Mouse (Mus musculus): ENCODE measurements around the gene Themis2. TPM values are rescaled to one million over a fixed set of nuclear protein-coding genes. Genes with fewer than 3 reads are reported as not detected.
"Not testable (repeated sequence)": the region's sequence is repeated elsewhere in the genome, so short reads cannot be mapped to it uniquely, and the experiment has no call there.

The Themis2 gene
- polyA plus RNA-seq, 1 experiment from 2014 or later: 0.87 TPM

GRCm38 (mm10) chr4:132803212-132803611 lies 7.0 kb upstream of the Themis2 start:
- no peak for DNase-seq (ENCODE audit: low spot score)
- Histone ChIP-seq H3K4me3 (ENCODE audit: low read depth, low read length) (no peak overlapping the region), H3K9ac (ENCODE audit: low read length) (no peak overlapping the region), H3K27me3 (ENCODE audit: control insufficient read depth, insufficient read depth, low read length) (no peaks in the 10 kb centered on the region), H3K4me2 (ENCODE audit: low read depth, low read length, severe bottlenecking) (no peak overlapping the region), H3K9me3 (ENCODE audit: control insufficient read depth, low read length) (no peaks in the 10 kb centered on the region), H3K36me3 (ENCODE audit: control insufficient read depth, insufficient read depth, low read length) (no peaks in the 10 kb centered on the region), H3K4me1 (replicated peaks; ENCODE audit: control insufficient read depth, insufficient read depth, low read length) (no peaks in the 10 kb centered on the region), H3K27ac (ENCODE audit: low read depth, low read length) (no peak overlapping the region)
- no peak for ATAC-seq (replicated peaks; ENCODE audit: low FRiP score)
- 93% methylated on average over 5 of the region's 5 CpGs for WGBS

DNA sequence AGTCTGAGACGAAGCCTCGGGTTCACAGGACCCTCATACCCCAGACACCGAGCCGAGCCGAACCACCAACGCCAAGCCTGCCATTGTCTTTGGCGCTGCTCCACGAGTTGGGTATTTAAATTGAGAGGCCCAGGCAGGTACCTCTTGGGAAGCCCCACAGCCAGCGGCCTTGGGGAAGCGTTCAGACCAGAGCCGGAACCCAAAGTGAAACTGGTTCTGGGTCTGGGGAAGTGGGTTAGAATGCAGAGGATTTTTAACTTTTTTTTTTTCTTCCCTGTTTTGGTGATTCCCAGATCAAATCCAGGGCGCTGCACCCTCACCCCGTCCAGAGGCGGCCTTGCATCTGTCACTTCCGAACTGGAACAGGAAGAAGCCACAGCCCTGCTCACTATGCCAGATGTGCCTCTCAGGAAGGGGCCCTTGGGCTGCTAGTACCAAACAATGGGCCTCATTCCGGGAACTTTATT lies 6.0 kb upstream of the Themis2 start:
- Histone ChIP-seq H3K27me3 (ENCODE audit: control insufficient read depth, insufficient read depth, low read length) (no peaks in the 10 kb centered on the region), H3K4me3 (ENCODE audit: low read depth, low read length) (no peak overlapping the region), H3K36me3 (ENCODE audit: control insufficient read depth, insufficient read depth, low read length) (no peaks in the 10 kb centered on the region), H3K9ac (ENCODE audit: low read length) (no peak overlapping the region), H3K9me3 (ENCODE audit: control insufficient read depth, low read length) (no peaks in the 10 kb centered on the region), H3K27ac (ENCODE audit: low read depth, low read length) (no peak overlapping the region), H3K4me2 (ENCODE audit: low read depth, low read length, severe bottlenecking) (no peak overlapping the region), H3K4me1 (replicated peaks; ENCODE audit: control insufficient read depth, insufficient read depth, low read length) (no peaks in the 10 kb centered on the region)
- DNase-seq (ENCODE audit: low spot score) (no peak), ATAC-seq (replicated peaks; ENCODE audit: low FRiP score) (no peak)
- 72% methylated on average over 16 of the region's 16 CpGs for WGBS

- Histone ChIP-seq H3K27ac (ENCODE audit: low read depth, low read length) (no peak overlapping the region), H3K36me3 (ENCODE audit: control insufficient read depth, insufficient read depth, low read length) (no peaks in the 10 kb centered on the region), H3K27me3 (ENCODE audit: control insufficient read depth, insufficient read depth, low read length) (no peaks in the 10 kb centered on the region), H3K9ac (ENCODE audit: low read length) (no peak overlapping the region), H3K4me1 (replicated peaks; ENCODE audit: control insufficient read depth, insufficient read depth, low read length) (no peaks in the 10 kb centered on the region), H3K9me3 (ENCODE audit: control insufficient read depth, low read length) (no peaks in the 10 kb centered on the region), H3K4me3 (ENCODE audit: low read depth, low read length) (no peak overlapping the region), H3K4me2 (ENCODE audit: low read depth, low read length, severe bottlenecking) (no peak overlapping the region)
- DNase-seq (ENCODE audit: low spot score) (no peak), ATAC-seq (replicated peaks; ENCODE audit: low FRiP score) (no peak)
- WGBS: 89% methylated on average over 18 of the region's 18 CpGs
Measured at GRCm38 (mm10) chr4:132801176-132802077, 5.2 kb upstream of the Themis2 start.

GRCm38 (mm10) chr4:132799845-132800244 lies 3.7 kb upstream of the Themis2 start:
- no peak overlapping the region for H3K4me2 ChIP-seq (ENCODE audit: low read depth, low read length, severe bottlenecking)
- DNase-seq (ENCODE audit: low spot score) (no peak), ATAC-seq (replicated peaks; ENCODE audit: low FRiP score) (no peak)
- H3K4me1 ChIP-seq (replicated peaks; ENCODE audit: control insufficient read depth, insufficient read depth, low read length): peaks cover 5% of the 10 kb centered on the region; the same call in 1 of the 2 replicates
- WGBS: 84% methylated on average over 4 of the region's 4 CpGs
- H3K27ac ChIP-seq (ENCODE audit: low read depth, low read length): no peak overlapping the region
- H3K27me3 ChIP-seq (ENCODE audit: control insufficient read depth, insufficient read depth, low read length): peaks cover 1% of the 10 kb centered on the region; the same call in 1 of the 2 replicates
- no peaks in the 10 kb centered on the region for H3K9me3 ChIP-seq (ENCODE audit: control insufficient read depth, low read length)
- no peaks in the 10 kb centered on the region for H3K36me3 ChIP-seq (ENCODE audit: control insufficient read depth, insufficient read depth, low read length)
- no peak overlapping the region for H3K9ac ChIP-seq (ENCODE audit: low read length)
- H3K4me3 ChIP-seq (ENCODE audit: low read depth, low read length): no peak overlapping the region

DNA sequence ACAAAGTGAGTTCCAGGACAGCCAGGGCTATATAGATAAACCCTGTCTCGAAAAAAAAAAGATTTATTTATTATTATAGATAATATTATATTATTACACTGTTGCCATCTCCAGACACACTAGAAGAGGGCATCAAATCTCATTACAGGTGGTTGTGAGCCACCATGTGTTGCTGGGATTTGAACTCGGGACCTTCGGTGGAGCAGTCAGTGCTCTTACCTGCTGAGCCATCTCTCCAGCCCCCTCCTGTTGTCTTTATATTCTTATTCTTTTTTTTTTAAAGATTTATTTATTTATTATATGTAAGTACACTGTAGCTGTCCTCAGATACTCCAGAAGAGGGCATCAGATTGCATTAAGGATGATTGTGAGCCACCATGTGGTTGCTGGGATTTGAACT lies 2.5 kb upstream of the Themis2 start:
- DNase-seq (ENCODE audit: low spot score); H3K4me3 ChIP-seq (ENCODE audit: low read depth, low read length); H3K4me2 ChIP-seq (ENCODE audit: low read depth, low read length, severe bottlenecking); H3K27me3 ChIP-seq (ENCODE audit: control insufficient read depth, insufficient read depth, low read length); H3K4me1 ChIP-seq (replicated peaks; ENCODE audit: control insufficient read depth, insufficient read depth, low read length); ATAC-seq (replicated peaks; ENCODE audit: low FRiP score); H3K36me3 ChIP-seq (ENCODE audit: control insufficient read depth, insufficient read depth, low read length); H3K9ac ChIP-seq (ENCODE audit: low read length); H3K9me3 ChIP-seq (ENCODE audit: control insufficient read depth, low read length); H3K27ac ChIP-seq (ENCODE audit: low read depth, low read length): not testable (repeated sequence)
- WGBS: 89% methylated on average over 3 of the region's 3 CpGs

DNA sequence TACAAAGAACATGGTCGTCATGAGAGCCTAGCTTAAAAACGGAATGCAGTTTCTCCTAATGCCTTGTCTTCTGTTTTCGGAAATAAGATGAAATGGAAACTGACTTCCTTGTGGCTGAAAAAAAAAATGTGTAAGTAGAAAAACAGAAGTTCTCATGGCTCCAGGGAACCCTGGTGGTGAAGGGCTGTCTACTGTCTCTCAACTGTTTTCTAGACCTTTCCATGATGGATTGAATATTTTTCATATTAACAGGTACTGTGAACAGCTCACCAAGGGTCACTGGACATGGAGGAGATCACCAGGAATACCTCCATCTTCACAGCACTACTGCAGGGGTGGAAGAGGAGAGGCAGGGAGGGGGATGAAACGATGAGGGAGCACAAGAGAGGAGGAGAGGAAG lies 1.8 kb upstream of the Themis2 start:
- 74% methylated on average over 4 of the region's 4 CpGs for WGBS

DNA sequence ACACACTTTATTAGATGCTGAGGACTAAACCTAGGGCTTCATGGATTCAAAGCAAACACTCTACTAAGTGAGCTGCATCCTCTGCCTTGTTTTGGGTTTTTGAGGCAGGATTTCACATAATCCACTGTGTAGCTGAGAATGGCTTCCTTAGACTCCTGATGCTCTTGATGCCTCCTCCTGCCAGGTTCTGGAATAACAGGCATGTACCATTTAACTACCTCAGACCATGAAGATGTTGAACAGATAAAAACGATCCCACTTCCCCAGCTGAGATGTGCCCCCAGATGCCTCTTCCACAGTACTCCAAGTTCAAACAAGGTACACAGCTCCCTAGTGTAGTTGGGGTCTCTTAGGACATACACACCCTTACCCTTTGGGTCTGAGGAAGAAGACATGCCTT lies 1.3 kb upstream of the Themis2 start:
- no peak for ATAC-seq (replicated peaks; ENCODE audit: low FRiP score)
- no peak overlapping the region for H3K9ac ChIP-seq (ENCODE audit: low read length)
- peaks cover 5% of the 10 kb centered on the region; the same call in 1 of the 2 replicates for H3K4me1 ChIP-seq (replicated peaks; ENCODE audit: control insufficient read depth, insufficient read depth, low read length)
- H3K27me3 ChIP-seq (ENCODE audit: control insufficient read depth, insufficient read depth, low read length): peaks cover 3% of the 10 kb centered on the region; the same call in 1 of the 2 replicates
- H3K36me3 ChIP-seq (ENCODE audit: control insufficient read depth, insufficient read depth, low read length): no peaks in the 10 kb centered on the region
- H3K9me3 ChIP-seq (ENCODE audit: control insufficient read depth, low read length): no peaks in the 10 kb centered on the region
- H3K27ac ChIP-seq (ENCODE audit: low read depth, low read length): no peak overlapping the region
- no peak overlapping the region for H3K4me2 ChIP-seq (ENCODE audit: low read depth, low read length, severe bottlenecking)
- no peak overlapping the region for H3K4me3 ChIP-seq (ENCODE audit: low read depth, low read length)
- no peak for DNase-seq (ENCODE audit: low spot score)
- WGBS: 87% methylated on average over 1 of the region's 1 CpGs

More for the DNA sequence above, 1.8 kb upstream of the Themis2 start:
- no peak overlapping the region for H3K4me2 ChIP-seq (ENCODE audit: low read depth, low read length, severe bottlenecking)
- H3K36me3 ChIP-seq (ENCODE audit: control insufficient read depth, insufficient read depth, low read length): no peaks in the 10 kb centered on the region
- H3K27ac ChIP-seq (ENCODE audit: low read depth, low read length): no peak overlapping the region
- H3K4me1 ChIP-seq (replicated peaks; ENCODE audit: control insufficient read depth, insufficient read depth, low read length): peaks cover 5% of the 10 kb centered on the region; the same call in 1 of the 2 replicates
- H3K4me3 ChIP-seq (ENCODE audit: low read depth, low read length): no peak overlapping the region
- H3K9ac ChIP-seq (ENCODE audit: low read length): no peak overlapping the region
- no peaks in the 10 kb centered on the region for H3K9me3 ChIP-seq (ENCODE audit: control insufficient read depth, low read length)
- no peak for ATAC-seq (replicated peaks; ENCODE audit: low FRiP score)
- DNase-seq (ENCODE audit: low spot score): no peak
- H3K27me3 ChIP-seq (ENCODE audit: control insufficient read depth, insufficient read depth, low read length): peaks cover 3% of the 10 kb centered on the region; the same call in 1 of the 2 replicates

DNA sequence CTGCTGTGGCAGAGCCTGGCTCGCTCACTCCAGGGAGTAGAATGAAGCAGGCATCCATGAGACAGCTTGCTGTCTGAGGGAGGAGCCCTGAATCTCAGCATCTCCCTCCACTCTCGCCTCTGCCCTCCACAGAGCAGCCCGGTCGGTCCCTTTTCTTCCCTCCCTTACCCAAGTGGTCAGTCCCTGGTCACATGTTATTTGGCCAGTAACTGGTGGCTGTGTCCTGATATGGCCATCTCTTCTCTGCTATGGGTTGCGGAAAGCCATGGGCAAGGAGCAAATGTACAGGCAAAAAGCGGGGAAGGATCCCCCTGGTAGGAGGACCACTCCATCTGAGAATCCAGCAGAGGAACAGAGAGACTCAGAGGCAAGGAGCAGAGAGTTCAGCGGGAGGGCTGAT lies 1.0 kb downstream of the Themis2 start:
- H3K27me3 ChIP-seq (ENCODE audit: control insufficient read depth, insufficient read depth, low read length): peaks cover 3% of the 10 kb centered on the region; the same call in 1 of the 2 replicates
- H3K9me3 ChIP-seq (ENCODE audit: control insufficient read depth, low read length): no peaks in the 10 kb centered on the region
- ATAC-seq (replicated peaks; ENCODE audit: low FRiP score) (no peak), DNase-seq (ENCODE audit: low spot score) (no peak)
- H3K4me3 ChIP-seq (ENCODE audit: low read depth, low read length): no peak overlapping the region
- no peak overlapping the region for H3K4me2 ChIP-seq (ENCODE audit: low read depth, low read length, severe bottlenecking)
- H3K36me3 ChIP-seq (ENCODE audit: control insufficient read depth, insufficient read depth, low read length): no peaks in the 10 kb centered on the region
- H3K27ac ChIP-seq (ENCODE audit: low read depth, low read length): no peak overlapping the region
- peaks cover 5% of the 10 kb centered on the region; the same call in 1 of the 2 replicates for H3K4me1 ChIP-seq (replicated peaks; ENCODE audit: control insufficient read depth, insufficient read depth, low read length)
- 55% methylated on average over 7 of the region's 7 CpGs for WGBS
- no peak overlapping the region for H3K9ac ChIP-seq (ENCODE audit: low read length)
